ENCODE assay signal across 8 mouse cellular contexts in the genomic region with DNA sequence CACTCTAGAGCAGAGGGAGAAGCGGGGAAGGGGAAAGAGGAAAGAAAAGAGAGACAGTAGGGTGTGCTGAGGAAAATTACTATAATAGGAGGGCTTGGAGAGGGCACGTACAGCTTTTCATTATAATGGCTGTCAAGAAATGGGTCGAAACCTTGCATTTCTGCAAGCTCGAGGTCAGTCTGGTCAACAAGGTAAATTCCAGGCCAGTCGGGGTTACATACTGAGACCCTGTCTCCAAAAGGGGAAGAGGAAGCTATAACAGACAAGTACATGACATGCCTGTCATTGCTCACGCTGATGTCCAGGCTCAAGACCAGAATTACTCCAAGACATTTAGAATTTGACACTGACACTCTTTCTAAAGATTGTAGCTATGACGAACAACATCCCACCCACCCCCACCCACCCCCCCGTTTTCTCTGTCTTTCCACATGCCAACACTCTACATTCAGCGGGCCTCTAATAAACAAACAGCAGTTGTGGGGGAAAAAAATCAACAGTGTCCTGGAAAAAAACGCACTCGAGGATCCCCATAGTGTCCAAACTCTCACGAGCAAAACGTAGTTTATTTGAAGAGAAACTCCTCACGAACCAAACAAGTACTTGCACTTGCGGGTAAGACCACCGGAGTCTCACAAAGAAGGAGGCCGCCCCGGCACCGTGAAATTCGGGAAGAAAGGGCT. TPM values are rescaled to one million over a fixed set of nuclear protein-coding genes. Genes with fewer than 3 reads are reported as not detected.
DNase-seq lines count a peak whose midpoint lies in the region; ATAC-seq lines count a peak whose summit lies in the region.

A gene (plus strand): TSS at position 534 of the 683 bp plus-strand sequence.

- no peaks in the 10 kb centered on the region for H3K9me3 ChIP-seq in kidney, embryonic 14.5 days (ENCODE audit: control insufficient read depth, low read length)
- H3K9me3 ChIP-seq in forebrain, embryonic 15.5 days, result no peaks in the 10 kb centered on the region
- no peaks in the 10 kb centered on the region for H3K9me3 ChIP-seq in neural tube, embryonic 14.5 days (ENCODE audit: control insufficient read depth, low read length)

- H3K27ac ChIP-seq in kidney, embryonic 14.5 days (ENCODE audit: low read depth, low read length), result peak within 1 kb of the TSS; percentile 82
- peak within 1 kb of the TSS; percentile 91 for H3K27ac ChIP-seq in forebrain, embryonic 15.5 days (replicated peaks)
- peak within 1 kb of the TSS; percentile 93 for H3K27ac ChIP-seq in neural tube, embryonic 14.5 days (ENCODE audit: low read depth, low read length)

- intact Hi-C loops in left cerebral cortex, postnatal 4 days (cut with DNase I), result no loop called here

- H3K27me3 ChIP-seq in kidney, embryonic 14.5 days (ENCODE audit: control insufficient read depth, insufficient read depth, low read length), result no peaks in the 10 kb centered on the region
- H3K27me3 ChIP-seq in forebrain, embryonic 15.5 days, result no peaks in the 10 kb centered on the region
- no peaks in the 10 kb centered on the region for H3K27me3 ChIP-seq in neural tube, embryonic 14.5 days (ENCODE audit: control insufficient read depth, insufficient read depth, low read length)

- no peak for DNase-seq in kidney, postnatal 36 days
- peak; percentile 38 for DNase-seq in MEL-GATA-1-ER (ENCODE audit: extremely low read depth, low read depth)
- DNase-seq in left cerebral cortex, postnatal 4 days, result no peak
- no peak for DNase-seq in yolk sac, embryonic 10.5 days (ENCODE audit: low spot score)
- DNase-seq in thymus, postnatal 10 days (ENCODE audit: low spot score in 2 of 2), result no peak

- 0 out of 2 replicates have a peak, but pooled peaks cover 7% of the 10 kb centered on the region for H3K4me1 ChIP-seq in kidney, embryonic 14.5 days (ENCODE audit: control insufficient read depth, insufficient read depth, low read length)
- H3K4me1 ChIP-seq in forebrain, embryonic 15.5 days, result peaks cover 16% of the 10 kb centered on the region
- H3K4me1 ChIP-seq in neural tube, embryonic 14.5 days (ENCODE audit: control insufficient read depth, insufficient read depth, low read length), result peaks cover 3% of the 10 kb centered on the region; the same call in 1 of the 2 replicates

- peak within 1 kb of the TSS; percentile 71 for H3K4me2 ChIP-seq in kidney, embryonic 14.5 days (replicated peaks; ENCODE audit: low read depth, low read length)
- peak within 1 kb of the TSS; percentile 44 for H3K4me2 ChIP-seq in forebrain, embryonic 15.5 days (replicated peaks)
- peak within 1 kb of the TSS; percentile 54 for H3K4me2 ChIP-seq in neural tube, embryonic 14.5 days (ENCODE audit: low read depth, low read length)

- WGBS in kidney, embryonic 14.5 days, result 16% methylated on average over 20 of the region's 20 CpGs
- 13% methylated on average over 20 of the region's 20 CpGs for WGBS in forebrain, embryonic 15.5 days
- 13% methylated on average over 20 of the region's 20 CpGs for WGBS in neural tube, embryonic 14.5 days

- H3K4me3 ChIP-seq in kidney, embryonic 14.5 days (ENCODE audit: low read length), result peak within 1 kb of the TSS; percentile 80
- H3K4me3 ChIP-seq in forebrain, embryonic 15.5 days, result peak within 1 kb of the TSS; percentile 82
- peak within 1 kb of the TSS; percentile 85 for H3K4me3 ChIP-seq in neural tube, embryonic 14.5 days (ENCODE audit: low read depth, low read length)

- no peaks in the 10 kb centered on the region for H3K36me3 ChIP-seq in kidney, embryonic 14.5 days (ENCODE audit: control insufficient read depth, insufficient read depth, low read length)
- H3K36me3 ChIP-seq in forebrain, embryonic 15.5 days, result 0 out of 2 replicates have a peak, but pooled peaks cover 3% of the 10 kb centered on the region
- H3K36me3 ChIP-seq in neural tube, embryonic 14.5 days (ENCODE audit: control insufficient read depth, insufficient read depth, low read length), result no peaks in the 10 kb centered on the region

- ATAC-seq in kidney, embryonic 14.5 days (ENCODE audit: low FRiP score, low TSS enrichment), result peak; percentile 47
- ATAC-seq in forebrain, embryonic 15.5 days (replicated peaks), result peak; percentile 36
- ATAC-seq in neural tube, embryonic 14.5 days (ENCODE audit: low read depth), result peak; percentile 2

- H3K9ac ChIP-seq in kidney, embryonic 14.5 days (ENCODE audit: low read depth, low read length), result peak within 1 kb of the TSS; percentile 78
- peak within 1 kb of the TSS; percentile 87 for H3K9ac ChIP-seq in forebrain, embryonic 15.5 days (replicated peaks)
- peak within 1 kb of the TSS; percentile 76 for H3K9ac ChIP-seq in neural tube, embryonic 14.5 days (replicated peaks; ENCODE audit: low read depth, low read length)

RNA-seq across cellular contexts. Expression of the gene that starts here (rescaled TPM):
- polyA plus RNA-seq in kidney, embryonic 14.5 days (2014; fragmentation: Nextera tagmentation; extraction: Ambion mirVana), result 23.9 and 31.9 TPM in 2 replicates
- polyA plus RNA-seq in forebrain, embryonic 15.5 days (2015; fragmentation: Nextera tagmentation; extraction: Ambion mirVana), result 37.3 and 38.6 TPM in 2 replicates
- 10 to 100 TPM; 24.5 to 29.0 TPM for total RNA-seq in left cerebral cortex, postnatal 4 days (2021)
- polyA plus RNA-seq in neural tube, embryonic 14.5 days (2014; fragmentation: Nextera tagmentation; extraction: Ambion mirVana), result 37.9 and 43.7 TPM in 2 replicates
